Mouse (Mus musculus): ENCODE data around the gene Card6. TPM values are rescaled to one million over a fixed set of nuclear protein-coding genes. Genes with fewer than 3 reads are reported as not detected.

The Card6 gene
- polyA plus RNA-seq, 1 experiment from 2014 or later = 0.56 TPM

DNA sequence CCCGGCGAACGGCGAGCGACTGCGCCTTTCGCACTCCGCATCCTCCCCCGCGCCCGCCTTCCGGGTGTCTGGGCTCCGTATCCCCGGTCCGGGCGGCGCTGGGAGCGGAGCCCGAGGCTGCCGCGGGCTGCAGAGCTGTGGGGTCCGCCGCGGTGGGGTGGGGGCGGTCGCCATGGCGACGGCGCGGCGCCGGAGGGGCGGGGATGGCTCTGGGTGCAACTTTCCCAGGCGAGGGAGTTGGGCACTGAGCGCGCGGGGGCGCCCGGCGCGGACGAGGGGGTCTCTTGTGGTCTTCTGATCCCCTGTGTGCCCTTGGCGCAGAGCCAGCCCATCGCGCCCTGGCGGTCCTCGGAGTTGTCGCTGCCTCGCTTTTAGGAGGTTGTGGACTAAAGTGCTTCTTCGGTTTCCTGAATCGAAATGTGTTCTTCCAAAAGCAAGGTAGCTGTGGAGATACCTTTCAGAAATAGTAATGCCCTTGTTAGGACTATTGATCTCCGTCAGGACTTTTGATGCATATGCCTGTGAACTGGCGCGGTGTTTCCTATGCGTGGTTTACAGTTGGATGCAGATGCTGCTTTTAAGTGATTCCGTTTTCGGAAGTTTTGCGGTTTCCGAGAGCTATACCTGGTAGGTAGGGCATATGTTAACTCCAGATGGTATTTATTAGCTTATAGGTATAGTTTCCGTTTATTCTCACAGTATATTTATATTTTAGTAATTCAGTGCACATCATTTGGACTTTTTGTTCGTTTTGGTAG, 35.9 kb upstream of the Card6 start:
- H3K4me3 ChIP-seq (ENCODE audit: low read length) = peak overlapping the region; percentile 93
- under 1% methylated on average over 48 of the region's 61 CpGs for WGBS
- H3K4me1 ChIP-seq (ENCODE audit: control insufficient read depth, insufficient read depth, low read depth, low read length) = peaks cover 12% of the 10 kb centered on the region
- no peaks in the 10 kb centered on the region for H3K36me3 ChIP-seq (ENCODE audit: control insufficient read depth, insufficient read depth, low read length)
- H3K9ac ChIP-seq (ENCODE audit: low read depth, low read length) = peak overlapping the region; percentile 87
- H3K27me3 ChIP-seq (replicated peaks; ENCODE audit: control insufficient read depth, insufficient read depth, low read length) = no peaks in the 10 kb centered on the region
- no peaks in the 10 kb centered on the region for H3K9me3 ChIP-seq (ENCODE audit: control insufficient read depth, low read length)
- H3K4me2 ChIP-seq (ENCODE audit: low read length) = peak overlapping the region; percentile 82
- ATAC-seq = peak; percentile 94
- peak overlapping the region; percentile 89 for H3K27ac ChIP-seq (ENCODE audit: low read depth, low read length)

DNA sequence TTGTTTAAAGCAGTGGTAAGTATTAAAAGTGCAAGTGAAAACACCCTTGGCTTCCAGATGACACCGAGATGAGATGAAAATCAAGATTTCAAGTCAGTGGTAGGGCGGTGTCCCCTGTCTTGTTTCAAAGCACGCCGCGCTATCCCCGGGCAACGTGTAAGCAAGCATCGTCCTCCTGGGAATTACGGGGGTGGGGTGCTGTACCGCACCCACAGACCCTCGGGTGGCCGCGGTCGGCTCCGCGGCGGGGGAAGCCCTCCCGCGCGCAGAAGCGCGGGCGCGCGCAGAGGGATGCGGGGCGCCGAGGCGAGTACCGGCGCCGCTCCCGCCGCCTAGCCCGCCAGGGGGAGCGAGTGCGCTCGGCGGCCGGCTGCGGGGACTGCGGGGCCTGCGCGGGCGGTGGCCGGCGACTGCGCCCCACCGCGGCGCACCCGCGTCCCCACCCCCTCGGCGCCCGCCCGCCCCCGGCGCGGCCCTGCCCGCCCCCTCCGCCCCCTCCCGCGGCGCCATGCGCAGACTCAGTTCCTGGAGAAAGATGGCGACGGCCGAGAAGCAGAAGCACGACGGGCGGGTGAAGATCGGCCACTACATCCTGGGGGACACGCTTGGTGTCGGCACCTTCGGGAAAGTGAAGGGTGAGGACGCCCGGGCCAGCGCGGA, 35.2 kb upstream of the Card6 start, which contains the start of gene Prkaa1:
Gene Prkaa1, plus strand, starts transcription at position 501 of the 660 bp plus-strand sequence.
- H3K36me3 ChIP-seq (ENCODE audit: control insufficient read depth, insufficient read depth, low read length) = no peaks in the 10 kb centered on the region
- H3K27me3 ChIP-seq (replicated peaks; ENCODE audit: control insufficient read depth, insufficient read depth, low read length) = no peaks in the 10 kb centered on the region
- H3K4me2 ChIP-seq (ENCODE audit: low read length) = peak within 1 kb of the TSS; percentile 82
- H3K27ac ChIP-seq (ENCODE audit: low read depth, low read length) = peak within 1 kb of the TSS; percentile 89
- peak within 1 kb of the TSS; percentile 93 for H3K4me3 ChIP-seq (ENCODE audit: low read length)
- peaks cover 12% of the 10 kb centered on the region for H3K4me1 ChIP-seq (ENCODE audit: control insufficient read depth, insufficient read depth, low read depth, low read length)
- H3K9me3 ChIP-seq (ENCODE audit: control insufficient read depth, low read length) = no peaks in the 10 kb centered on the region
- H3K9ac ChIP-seq (ENCODE audit: low read depth, low read length) = peak within 1 kb of the TSS; percentile 87
- peak; percentile 94 for ATAC-seq
- under 1% methylated on average over 47 of the region's 80 CpGs for WGBS

DNA sequence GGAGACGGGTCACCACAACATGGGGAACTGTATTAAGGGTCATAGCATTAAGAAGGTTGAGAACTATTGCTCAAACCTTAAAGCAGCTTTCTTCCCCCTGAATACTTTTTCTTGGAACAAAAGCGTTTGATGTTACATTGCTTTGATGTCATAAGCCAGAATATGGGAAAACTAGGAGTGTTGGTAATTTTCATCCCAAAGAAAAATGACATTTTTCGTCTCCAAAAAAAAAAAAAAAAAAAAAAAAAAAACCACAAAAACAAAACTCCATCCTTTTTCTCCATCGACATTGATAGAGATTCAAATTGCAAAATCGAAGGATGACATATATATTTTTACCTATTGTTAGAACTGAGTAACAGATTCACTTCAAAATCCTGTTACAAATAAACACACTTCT, 34.4 kb upstream of the Card6 start:
- WGBS = 71% methylated on average over 5 of the region's 5 CpGs
- Histone ChIP-seq H3K9me3 (ENCODE audit: control insufficient read depth, low read length) (no peaks in the 10 kb centered on the region), H3K4me2 (ENCODE audit: low read length) (no peak overlapping the region), H3K27me3 (replicated peaks; ENCODE audit: control insufficient read depth, insufficient read depth, low read length) (no peaks in the 10 kb centered on the region), H3K4me1 (ENCODE audit: control insufficient read depth, insufficient read depth, low read depth, low read length) (peaks cover 12% of the 10 kb centered on the region), H3K27ac (ENCODE audit: low read depth, low read length) (no peak overlapping the region), H3K9ac (ENCODE audit: low read depth, low read length) (no peak overlapping the region), H3K36me3 (ENCODE audit: control insufficient read depth, insufficient read depth, low read length) (no peaks in the 10 kb centered on the region), H3K4me3 (ENCODE audit: low read length) (no peak overlapping the region)
- no peak for ATAC-seq

DNA sequence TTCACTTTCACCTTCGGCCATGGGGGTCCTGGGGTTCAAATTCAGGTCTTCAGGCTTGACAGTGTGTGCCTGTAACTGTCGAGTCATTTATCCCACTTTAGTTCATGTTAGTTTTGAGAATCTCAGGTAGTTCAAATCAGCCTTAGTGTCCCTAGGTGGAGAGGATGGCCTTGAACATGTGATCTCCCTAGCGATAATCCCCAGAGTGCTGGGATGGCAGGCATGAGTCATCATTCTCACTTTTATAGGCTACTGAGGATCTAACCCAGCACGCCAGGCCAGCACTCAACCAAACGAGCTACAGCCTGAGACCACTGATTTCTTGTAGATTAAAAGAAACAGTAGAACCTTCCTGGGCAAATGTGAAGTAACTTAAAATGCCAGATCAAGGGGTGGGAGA, 33.7 kb upstream of the Card6 start:
- no peak overlapping the region for H3K27ac ChIP-seq (ENCODE audit: low read depth, low read length)
- WGBS = 70% methylated on average over 5 of the region's 5 CpGs

DNA sequence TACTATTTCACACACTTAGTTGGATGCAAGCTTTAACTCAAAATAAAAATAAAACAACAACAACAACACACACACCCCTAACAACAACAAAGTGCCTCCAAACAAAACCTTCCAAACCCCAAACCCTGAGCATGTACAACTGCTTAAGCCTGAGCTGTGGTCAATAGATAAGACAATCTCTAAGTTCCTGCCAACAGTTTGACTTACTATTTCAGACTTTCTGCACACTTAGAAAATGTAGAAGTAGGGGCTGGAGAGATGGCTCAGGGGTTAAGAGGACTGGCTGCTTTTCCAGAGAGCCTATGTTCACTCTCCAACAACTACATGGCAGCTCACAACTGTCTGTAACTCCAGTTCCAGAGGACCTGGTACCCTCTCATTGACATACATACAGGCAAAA, 32.0 kb upstream of the Card6 start:
- Histone ChIP-seq H3K9me3 (ENCODE audit: control insufficient read depth, low read length) (no peaks in the 10 kb centered on the region), H3K27me3 (replicated peaks; ENCODE audit: control insufficient read depth, insufficient read depth, low read length) (no peaks in the 10 kb centered on the region), H3K9ac (ENCODE audit: low read depth, low read length) (no peak overlapping the region), H3K36me3 (ENCODE audit: control insufficient read depth, insufficient read depth, low read length) (no peaks in the 10 kb centered on the region), H3K4me2 (ENCODE audit: low read length) (no peak overlapping the region), H3K4me1 (ENCODE audit: control insufficient read depth, insufficient read depth, low read depth, low read length) (peaks cover 10% of the 10 kb centered on the region), H3K27ac (ENCODE audit: low read depth, low read length) (no peak overlapping the region), H3K4me3 (ENCODE audit: low read length) (no peak overlapping the region)
- no peak for ATAC-seq

More for the DNA sequence above, 33.7 kb upstream of the Card6 start:
- no peak overlapping the region for H3K9ac ChIP-seq (ENCODE audit: low read depth, low read length)
- peaks cover 12% of the 10 kb centered on the region for H3K4me1 ChIP-seq (ENCODE audit: control insufficient read depth, insufficient read depth, low read depth, low read length)
- H3K9me3 ChIP-seq (ENCODE audit: control insufficient read depth, low read length) = no peaks in the 10 kb centered on the region
- no peak overlapping the region for H3K4me2 ChIP-seq (ENCODE audit: low read length)
- H3K27me3 ChIP-seq (replicated peaks; ENCODE audit: control insufficient read depth, insufficient read depth, low read length) = no peaks in the 10 kb centered on the region
- no peak overlapping the region for H3K4me3 ChIP-seq (ENCODE audit: low read length)
- ATAC-seq = no peak
- no peaks in the 10 kb centered on the region for H3K36me3 ChIP-seq (ENCODE audit: control insufficient read depth, insufficient read depth, low read length)

DNA sequence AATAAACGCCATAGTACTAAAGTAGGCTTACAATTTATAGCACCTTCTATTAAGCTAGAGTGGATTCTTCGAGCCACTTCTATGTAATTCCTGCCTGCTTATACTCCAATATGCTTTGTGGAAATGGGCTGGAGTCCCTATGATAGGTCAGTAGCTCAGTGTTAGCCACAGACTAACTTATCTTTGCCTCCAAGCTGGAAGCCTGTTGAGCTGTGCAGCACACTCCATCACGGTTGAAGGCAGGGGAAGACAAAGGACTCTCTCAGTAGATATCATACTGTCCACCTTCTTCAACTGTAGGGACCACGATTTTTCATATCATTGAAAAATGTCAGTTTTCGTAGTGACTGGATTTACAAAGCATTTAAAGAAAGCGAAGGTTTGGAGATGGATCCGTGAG, 31.5 kb upstream of the Card6 start:
- no peak overlapping the region for H3K4me3 ChIP-seq (ENCODE audit: low read length)

DNA sequence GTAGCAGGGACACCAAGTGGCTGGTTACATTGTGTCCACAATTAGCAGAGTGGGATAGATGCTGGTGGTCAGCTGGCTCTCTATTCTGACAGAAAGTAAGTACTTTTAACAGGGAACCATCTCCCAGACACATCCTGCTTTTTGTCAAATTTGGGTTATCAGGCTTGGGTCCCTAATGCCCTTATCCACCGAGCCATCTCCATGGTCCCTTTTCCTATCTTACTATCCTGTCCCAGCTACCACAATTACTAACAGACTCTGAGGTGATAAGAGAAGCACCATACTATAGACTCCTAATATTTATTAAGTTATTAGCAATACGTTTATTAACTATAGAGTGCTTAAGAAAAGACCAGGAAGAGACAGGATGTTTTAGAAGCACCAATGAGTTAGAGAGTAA, 31.0 kb upstream of the Card6 start:
- 87% methylated on average over 2 of the region's 2 CpGs for WGBS
- Histone ChIP-seq H3K27me3 (replicated peaks; ENCODE audit: control insufficient read depth, insufficient read depth, low read length) (no peaks in the 10 kb centered on the region), H3K4me3 (ENCODE audit: low read length) (no peak overlapping the region), H3K9ac (ENCODE audit: low read depth, low read length) (no peak overlapping the region), H3K9me3 (ENCODE audit: control insufficient read depth, low read length) (no peaks in the 10 kb centered on the region), H3K4me2 (ENCODE audit: low read length) (no peak overlapping the region), H3K4me1 (ENCODE audit: control insufficient read depth, insufficient read depth, low read depth, low read length) (peaks cover under 1% of the 10 kb centered on the region; the same call in 1 of the 2 replicates), H3K27ac (ENCODE audit: low read depth, low read length) (no peak overlapping the region), H3K36me3 (ENCODE audit: control insufficient read depth, insufficient read depth, low read length) (no peaks in the 10 kb centered on the region)
- ATAC-seq = no peak

More for the DNA sequence above, 31.5 kb upstream of the Card6 start:
- Histone ChIP-seq H3K9me3 (ENCODE audit: control insufficient read depth, low read length) (no peaks in the 10 kb centered on the region), H3K27ac (ENCODE audit: low read depth, low read length) (no peak overlapping the region), H3K9ac (ENCODE audit: low read depth, low read length) (no peak overlapping the region), H3K27me3 (replicated peaks; ENCODE audit: control insufficient read depth, insufficient read depth, low read length) (no peaks in the 10 kb centered on the region), H3K36me3 (ENCODE audit: control insufficient read depth, insufficient read depth, low read length) (no peaks in the 10 kb centered on the region), H3K4me1 (ENCODE audit: control insufficient read depth, insufficient read depth, low read depth, low read length) (peaks cover 5% of the 10 kb centered on the region), H3K4me2 (ENCODE audit: low read length) (no peak overlapping the region)
- no peak for ATAC-seq
- WGBS = 90% methylated on average over 7 of the region's 7 CpGs

DNA sequence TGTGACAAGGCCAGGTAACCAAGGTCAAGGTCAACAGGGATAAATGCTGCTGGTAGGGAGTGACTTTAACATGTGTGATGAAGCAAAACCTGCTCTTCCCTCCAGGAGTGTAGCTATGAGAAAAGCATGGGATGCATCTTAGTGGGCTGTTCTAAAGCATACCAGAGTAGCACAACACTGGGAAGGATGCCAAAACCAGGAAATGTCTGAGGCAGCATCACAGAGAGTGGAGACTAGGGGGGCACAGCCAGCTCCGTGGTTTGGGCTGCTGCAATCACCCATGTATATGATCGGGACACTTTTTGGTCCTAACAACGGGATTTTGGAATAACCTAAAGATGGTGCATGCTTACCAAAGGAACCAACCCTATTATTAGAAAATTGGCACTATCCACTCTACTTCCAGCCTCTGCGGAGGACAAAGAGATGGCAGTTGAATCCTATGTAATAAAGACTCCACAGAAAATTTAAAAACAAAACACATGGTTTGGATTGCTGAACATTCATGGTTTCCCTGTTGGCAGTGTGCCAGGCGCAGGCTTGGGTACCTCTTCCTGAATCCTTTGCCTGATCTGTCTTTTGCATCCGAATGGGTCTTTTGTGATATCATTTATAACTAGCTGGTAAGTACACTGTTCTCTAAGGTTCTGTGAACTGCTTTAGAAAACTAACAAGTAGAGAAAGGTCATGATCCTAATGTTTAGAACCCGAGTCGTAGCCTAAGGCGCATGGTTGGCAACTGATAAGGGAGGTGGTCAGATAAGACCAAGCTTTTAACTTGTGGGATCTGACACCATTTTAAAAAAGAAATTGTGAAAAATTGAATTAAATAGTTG, 29.9 kb upstream of the Card6 start:
- Histone ChIP-seq H3K4me2 (ENCODE audit: low read length) (no peak overlapping the region), H3K27me3 (replicated peaks; ENCODE audit: control insufficient read depth, insufficient read depth, low read length) (no peaks in the 10 kb centered on the region), H3K9me3 (ENCODE audit: control insufficient read depth, low read length) (no peaks in the 10 kb centered on the region), H3K36me3 (ENCODE audit: control insufficient read depth, insufficient read depth, low read length) (no peaks in the 10 kb centered on the region), H3K9ac (ENCODE audit: low read depth, low read length) (no peak overlapping the region), H3K4me3 (ENCODE audit: low read length) (no peak overlapping the region), H3K4me1 (ENCODE audit: control insufficient read depth, insufficient read depth, low read depth, low read length) (no peaks in the 10 kb centered on the region), H3K27ac (ENCODE audit: low read depth, low read length) (no peak overlapping the region)
- 70% methylated on average over 9 of the region's 9 CpGs for WGBS
- 0 out of 2 replicates have a peak, but pooled peaks have one; percentile 44 for ATAC-seq

Data from hindbrain, embryonic 16.5 days (tissue).